Mouse (Mus musculus): ENCODE results near the gene Slc52a3. TPM values are rescaled to one million over a fixed set of nuclear protein-coding genes. Genes with fewer than 3 reads are reported as not detected.
A peak's percentile ranks its signal among the peaks of the same experiment; 100 is the strongest.

Slc52a3 gene
- total and polyA plus RNA-seq, 2 experiments from 2014 or later = 2.2 to 3.5 TPM

DNA sequence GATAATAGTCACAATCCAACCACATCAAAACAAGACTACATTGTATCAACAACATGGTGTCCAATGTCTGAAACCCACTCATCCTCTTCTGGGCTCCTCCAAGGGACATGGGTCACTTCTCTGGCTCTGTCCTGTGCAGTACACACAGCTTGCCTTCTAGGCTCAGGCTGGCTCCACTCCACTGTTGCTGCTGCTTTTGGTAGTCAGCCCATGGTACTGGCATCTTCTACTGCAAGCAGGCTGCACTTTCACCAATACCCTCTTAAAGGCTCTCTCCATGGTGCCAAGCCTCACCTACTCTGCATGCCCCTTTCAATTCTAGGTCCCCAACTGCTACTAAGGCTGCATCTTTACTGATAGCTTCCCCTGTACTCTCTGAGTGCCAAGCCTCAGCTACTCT, 43.8 kb downstream of the Slc52a3 start:
- TF ChIP-seq CTCF (IDR thresholded peaks at IDR 0.05) = no peak
- Histone ChIP-seq H3K4me2 (ENCODE audit: low read depth, low read length, poor library complexity, severe bottlenecking) (no peak overlapping the region), H3K27ac (ENCODE audit: low read depth, low read length) (no peak overlapping the region), H3K27me3 (ENCODE audit: insufficient read depth, low read length) (no peaks in the 10 kb centered on the region), H3K36me3 (ENCODE audit: insufficient read depth, low read length) (no peaks in the 10 kb centered on the region), H3K9me3 (ENCODE audit: low read length) (no peaks in the 10 kb centered on the region; the same call in 1 of the 2 replicates), H3K9ac (replicated peaks; ENCODE audit: low read length, poor library complexity, severe bottlenecking) (no peak overlapping the region), H3K4me1 (ENCODE audit: insufficient read depth, low read length) (no peaks in the 10 kb centered on the region), H3K4me3 (ENCODE audit: low read depth, low read length) (no peak overlapping the region)
- no peak for ATAC-seq (ENCODE audit: low FRiP score)
- no peak for DNase-seq (ENCODE audit: low spot score)

DNA sequence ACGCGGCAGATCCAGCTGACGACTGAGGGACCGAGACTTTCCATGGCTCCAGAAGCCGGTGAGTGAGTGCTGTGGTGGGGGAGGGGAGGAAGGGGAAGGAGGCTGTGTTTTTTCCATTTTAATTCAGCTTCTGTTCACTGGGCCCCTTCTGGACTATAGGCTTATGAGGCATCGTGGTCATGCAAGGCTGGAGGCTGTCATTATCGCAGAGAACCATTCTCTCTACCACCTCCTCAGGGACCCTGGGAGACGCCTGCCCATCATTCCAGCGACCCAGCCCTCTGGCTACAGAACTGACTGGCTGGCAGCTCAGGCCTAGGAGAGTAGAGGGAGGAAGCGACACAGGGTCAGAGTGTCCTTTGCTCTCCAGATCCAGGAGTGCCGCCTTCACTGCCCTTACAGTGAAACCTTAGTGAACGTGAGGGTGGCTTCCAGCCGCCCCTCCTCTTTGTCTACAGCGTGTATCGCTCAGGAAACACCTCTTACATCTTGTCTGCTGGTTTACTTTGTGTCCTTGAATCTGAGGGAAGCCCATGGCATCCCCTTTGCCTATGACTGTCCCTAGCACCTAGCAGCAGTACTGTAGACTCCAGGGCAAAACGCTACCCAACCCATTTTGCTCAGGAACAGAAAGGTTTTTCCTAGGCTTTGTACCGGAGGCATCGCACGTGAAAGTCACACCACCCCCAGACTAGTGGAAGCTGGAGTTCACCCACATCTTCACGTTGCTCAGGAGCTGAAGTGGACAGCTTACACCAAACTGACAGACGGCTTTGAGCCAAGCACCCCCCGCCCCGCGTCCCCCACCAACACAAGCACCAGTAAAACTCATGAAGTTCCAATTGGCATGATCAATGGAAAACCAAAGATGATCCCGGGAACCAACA, 51.0 kb downstream of the Slc52a3 start:
- no peak for ATAC-seq (ENCODE audit: low FRiP score)
- peak overlapping the region; percentile 98; the same call in 1 of the 2 replicates for H3K4me2 ChIP-seq (ENCODE audit: low read depth, low read length, poor library complexity, severe bottlenecking)
- no peak for TF ChIP-seq CTCF (IDR thresholded peaks at IDR 0.05)
- no peak overlapping the region for H3K9ac ChIP-seq (replicated peaks; ENCODE audit: low read length, poor library complexity, severe bottlenecking)
- no peak overlapping the region for H3K27ac ChIP-seq (ENCODE audit: low read depth, low read length)
- 9% methylated on average over 25 of the region's 25 CpGs for WGBS
- H3K9me3 ChIP-seq (ENCODE audit: low read length) = no peaks in the 10 kb centered on the region
- no peaks in the 10 kb centered on the region for H3K36me3 ChIP-seq (ENCODE audit: insufficient read depth, low read length)
- no peak overlapping the region for H3K4me3 ChIP-seq (ENCODE audit: low read depth, low read length)
- H3K4me1 ChIP-seq (ENCODE audit: insufficient read depth, low read length) = peaks cover 9% of the 10 kb centered on the region; the same call in 1 of the 2 replicates
- no peaks in the 10 kb centered on the region for H3K27me3 ChIP-seq (ENCODE audit: insufficient read depth, low read length)
- peak; percentile 60 for DNase-seq (ENCODE audit: low spot score)

DNA sequence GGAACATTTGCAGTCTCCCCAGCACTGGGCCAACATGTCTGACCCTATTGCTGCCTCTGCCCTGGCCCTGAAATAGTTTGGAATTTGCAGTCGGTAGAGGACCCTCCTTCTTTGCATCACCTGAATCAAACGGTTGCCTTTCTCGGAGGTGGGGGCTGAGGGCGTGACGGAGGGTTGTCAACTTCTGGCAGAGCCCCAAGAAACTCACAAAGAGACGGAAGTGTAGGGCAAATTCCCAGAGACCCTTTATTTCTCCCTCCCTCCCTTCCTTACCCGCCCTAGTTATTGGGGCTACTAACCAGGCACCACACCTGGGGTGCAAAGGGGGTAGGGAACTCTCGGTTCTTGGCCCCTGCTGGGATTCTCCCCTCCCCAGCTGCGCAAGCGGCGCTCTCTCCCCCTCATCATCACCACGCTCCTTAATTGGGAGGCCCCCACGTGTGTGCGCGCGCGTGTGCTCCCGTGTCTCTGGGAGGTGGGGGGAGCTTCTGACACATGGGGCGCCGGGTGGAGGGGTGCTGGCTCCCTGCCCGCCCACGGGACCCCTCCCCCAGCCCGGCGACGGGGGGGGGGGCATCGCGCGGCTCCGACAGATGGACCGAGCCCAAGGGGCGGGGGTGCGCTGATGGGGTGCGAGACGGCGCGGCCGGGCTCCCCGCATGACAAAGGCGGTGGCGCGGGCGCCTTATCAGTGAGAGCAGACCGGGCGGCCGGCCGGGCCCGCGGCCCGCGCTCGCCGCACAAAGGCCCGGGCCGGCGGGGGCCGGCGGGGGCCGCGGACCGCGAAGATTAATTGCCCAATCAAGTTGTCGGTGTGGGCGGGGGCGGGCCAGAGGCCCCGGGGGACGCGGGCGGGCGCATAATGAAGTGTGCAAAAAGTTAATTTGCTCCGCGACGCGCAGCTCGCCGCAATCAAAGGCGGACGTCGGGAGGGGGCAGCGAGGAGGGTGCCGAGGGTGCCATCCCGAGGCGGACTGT, 52.0 kb downstream of the Slc52a3 start:
- no peaks in the 10 kb centered on the region for H3K9me3 ChIP-seq (ENCODE audit: low read length)
- no peak overlapping the region for H3K27ac ChIP-seq (ENCODE audit: low read depth, low read length)
- 3% methylated on average over 65 of the region's 82 CpGs for WGBS
- H3K36me3 ChIP-seq (ENCODE audit: insufficient read depth, low read length) = no peaks in the 10 kb centered on the region
- peak overlapping the region; percentile 58 for H3K4me3 ChIP-seq (ENCODE audit: low read depth, low read length)
- ATAC-seq (ENCODE audit: low FRiP score) (peak; percentile 45; the same call in 1 of the 2 replicates), DNase-seq (ENCODE audit: low spot score) (peak; percentile 25)
- no peaks in the 10 kb centered on the region for H3K27me3 ChIP-seq (ENCODE audit: insufficient read depth, low read length)
- peaks cover 9% of the 10 kb centered on the region; the same call in 1 of the 2 replicates for H3K4me1 ChIP-seq (ENCODE audit: insufficient read depth, low read length)
- peak overlapping the region; percentile 98 for H3K4me2 ChIP-seq (ENCODE audit: low read depth, low read length, poor library complexity, severe bottlenecking)
- TF ChIP-seq CTCF (IDR thresholded peaks at IDR 0.05) = no peak
- H3K9ac ChIP-seq (replicated peaks; ENCODE audit: low read length, poor library complexity, severe bottlenecking) = peak overlapping the region; percentile 64

DNA sequence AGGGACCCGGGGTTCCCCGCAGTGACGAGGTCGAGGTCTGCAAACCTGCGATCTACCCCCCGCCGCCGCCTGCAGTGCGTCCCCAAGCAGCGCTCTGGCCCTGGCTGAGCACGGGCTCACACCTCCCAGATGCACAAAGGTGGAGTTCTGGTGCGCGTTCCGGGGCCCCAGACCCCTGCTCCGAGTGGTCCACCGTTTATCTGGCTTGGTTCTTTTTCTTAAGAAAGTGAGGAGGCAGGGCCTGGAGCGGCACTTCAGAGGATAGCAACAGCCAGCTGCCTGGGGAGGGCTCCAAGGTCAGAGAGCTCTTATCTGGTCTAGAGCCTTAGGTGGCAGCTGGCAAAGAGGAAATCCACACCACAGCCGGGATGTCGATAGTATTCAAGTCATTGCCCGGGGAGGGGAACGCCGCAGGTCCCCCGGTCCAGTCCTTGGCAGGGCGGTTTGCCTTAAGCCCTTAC, 52.7 kb downstream of the Slc52a3 start:
- DNase-seq (ENCODE audit: low spot score) (peak; percentile 19), ATAC-seq (ENCODE audit: low FRiP score) (peak; percentile 11; the same call in 1 of the 2 replicates)
- H3K9ac ChIP-seq (replicated peaks; ENCODE audit: low read length, poor library complexity, severe bottlenecking) = peak overlapping the region; percentile 64
- no peaks in the 10 kb centered on the region for H3K36me3 ChIP-seq (ENCODE audit: insufficient read depth, low read length)
- H3K4me1 ChIP-seq (ENCODE audit: insufficient read depth, low read length) = peaks cover 9% of the 10 kb centered on the region; the same call in 1 of the 2 replicates
- no peak for TF ChIP-seq CTCF (IDR thresholded peaks at IDR 0.05)
- peak overlapping the region; percentile 98 for H3K4me2 ChIP-seq (ENCODE audit: low read depth, low read length, poor library complexity, severe bottlenecking)
- no peaks in the 10 kb centered on the region for H3K27me3 ChIP-seq (ENCODE audit: insufficient read depth, low read length)
- under 1% methylated on average over 24 of the region's 24 CpGs for WGBS
- no peaks in the 10 kb centered on the region for H3K9me3 ChIP-seq (ENCODE audit: low read length)
- H3K27ac ChIP-seq (ENCODE audit: low read depth, low read length) = no peak overlapping the region
- peak overlapping the region; percentile 58 for H3K4me3 ChIP-seq (ENCODE audit: low read depth, low read length)

DNA sequence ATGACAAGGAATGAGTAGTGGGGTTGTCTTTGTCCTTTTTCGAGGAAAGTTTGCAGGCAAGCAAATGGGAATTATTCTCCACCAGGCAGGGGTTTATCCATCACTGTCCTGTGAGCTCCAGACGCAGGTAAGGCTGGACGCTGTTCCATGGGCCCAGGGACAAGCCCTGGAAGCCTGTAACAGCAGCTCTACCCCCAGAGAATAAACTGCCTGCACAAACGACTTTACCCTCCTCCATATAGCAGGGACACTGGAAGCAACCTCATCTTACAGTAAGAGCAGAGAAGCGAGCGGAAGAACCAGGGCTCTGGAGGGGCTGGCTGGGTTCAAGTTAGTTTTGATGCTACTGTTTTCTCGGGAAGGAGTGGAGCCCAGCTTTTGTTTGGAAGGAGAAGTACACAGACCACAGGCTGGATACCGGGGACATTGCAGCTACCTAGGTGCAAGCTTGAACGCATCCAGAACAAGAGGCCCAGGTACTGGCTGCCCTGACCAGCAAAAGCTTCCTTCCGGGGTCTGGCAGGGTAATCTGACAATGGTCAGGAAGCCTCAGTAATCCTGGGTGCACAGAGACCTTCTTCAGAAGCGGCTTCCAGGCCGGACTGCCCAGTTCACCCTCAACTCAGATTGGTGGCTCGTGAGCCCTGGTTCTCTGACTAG, 53.4 kb downstream of the Slc52a3 start:
- Histone ChIP-seq H3K27ac (ENCODE audit: low read depth, low read length) (no peak overlapping the region), H3K9ac (replicated peaks; ENCODE audit: low read length, poor library complexity, severe bottlenecking) (no peak overlapping the region), H3K9me3 (ENCODE audit: low read length) (no peaks in the 10 kb centered on the region), H3K4me2 (ENCODE audit: low read depth, low read length, poor library complexity, severe bottlenecking) (peak overlapping the region; percentile 98), H3K4me3 (ENCODE audit: low read depth, low read length) (no peak overlapping the region), H3K4me1 (ENCODE audit: insufficient read depth, low read length) (peaks cover 9% of the 10 kb centered on the region; the same call in 1 of the 2 replicates), H3K27me3 (ENCODE audit: insufficient read depth, low read length) (no peaks in the 10 kb centered on the region), H3K36me3 (ENCODE audit: insufficient read depth, low read length) (no peaks in the 10 kb centered on the region)
- ATAC-seq (ENCODE audit: low FRiP score) (no peak), DNase-seq (ENCODE audit: low spot score) (no peak)
- no peak for TF ChIP-seq CTCF (IDR thresholded peaks at IDR 0.05)
- WGBS = 17% methylated on average over 13 of the region's 13 CpGs

Measured in midbrain, postnatal 0 days (tissue).